20 mouse cellular contexts compared by ENCODE assay signal in genomic region chr13:49249634-49250033, GRCm38 (mm10). TPM values are rescaled to one million over a fixed set of nuclear protein-coding genes. Genes with fewer than 3 reads are reported as not detected.
DNase-seq lines count a peak whose midpoint lies in the region; ATAC-seq lines count a peak whose summit lies in the region.
"Had no signal": no experiment of that assay in that cellular context is flagged by ENCODE, and none has a peak within 500 bp of the region (broad histone marks: within the 10 kb centered on the region; RNA-seq: fewer than 3 reads in every experiment).

No protein-coding gene starts in this region.

- intact Hi-C loops in gastrocnemius, postnatal 36 days (cut with DNase I): no loop called here

- no peaks in the 10 kb centered on the region for H3K9me3 ChIP-seq in kidney, embryonic 14.5 days (ENCODE audit: control insufficient read depth, low read length)
- H3K9me3 ChIP-seq in kidney, embryonic 15.5 days (replicated peaks): no peaks in the 10 kb centered on the region
- H3K9me3 ChIP-seq: forebrain, embryonic 13.5 days; heart, embryonic 12.5 days; hindbrain, embryonic 10.5 days; midbrain, embryonic 10.5 days had no signal

- no peak for ATAC-seq in kidney, embryonic 14.5 days (ENCODE audit: low FRiP score, low TSS enrichment)
- peak; percentile 60; the same call in 1 of the 2 replicates for ATAC-seq in kidney, embryonic 15.5 days (replicated peaks; ENCODE audit: low FRiP score)
- ATAC-seq: forebrain, embryonic 13.5 days had no signal

- H3K9ac ChIP-seq in kidney, embryonic 14.5 days (ENCODE audit: low read depth, low read length): no peak overlapping the region
- no peak overlapping the region for H3K9ac ChIP-seq in kidney, embryonic 15.5 days
- H3K9ac ChIP-seq: forebrain, embryonic 13.5 days; heart, embryonic 12.5 days had no signal

- WGBS in kidney, embryonic 14.5 days: 53% methylated on average over 2 of the region's 2 CpGs
- WGBS in kidney, embryonic 15.5 days: 59% methylated on average over 2 of the region's 2 CpGs

- peaks cover 12% of the 10 kb centered on the region; the same call in 1 of the 2 replicates for H3K4me1 ChIP-seq in kidney, embryonic 14.5 days (ENCODE audit: control insufficient read depth, insufficient read depth, low read length)
- H3K4me1 ChIP-seq in kidney, embryonic 15.5 days: peaks cover 22% of the 10 kb centered on the region

- no peaks in the 10 kb centered on the region for H3K36me3 ChIP-seq in kidney, embryonic 14.5 days (ENCODE audit: control insufficient read depth, insufficient read depth, low read length)
- no peaks in the 10 kb centered on the region for H3K36me3 ChIP-seq in kidney, embryonic 15.5 days
- H3K36me3 ChIP-seq: heart, embryonic 12.5 days; hindbrain, embryonic 10.5 days; midbrain, embryonic 10.5 days had no signal

- peaks cover 24% of the 10 kb centered on the region for H3K27me3 ChIP-seq in kidney, embryonic 14.5 days (ENCODE audit: control insufficient read depth, insufficient read depth, low read length)
- H3K27me3 ChIP-seq in kidney, embryonic 15.5 days: peaks cover 29% of the 10 kb centered on the region

- no peak overlapping the region for H3K4me3 ChIP-seq in kidney, embryonic 14.5 days (ENCODE audit: low read length)
- H3K4me3 ChIP-seq in kidney, embryonic 15.5 days (replicated peaks): no peak overlapping the region
- H3K4me3 ChIP-seq: forebrain, embryonic 13.5 days; heart, embryonic 12.5 days; hindbrain, embryonic 10.5 days; layer of hippocampus, adult 2 months; midbrain, embryonic 10.5 days had no signal

- no peak overlapping the region for H3K4me2 ChIP-seq in kidney, embryonic 14.5 days (replicated peaks; ENCODE audit: low read depth, low read length)
- H3K4me2 ChIP-seq in kidney, embryonic 15.5 days: no peak overlapping the region
- H3K4me2 ChIP-seq: forebrain, embryonic 13.5 days; heart, embryonic 12.5 days had no signal

- DNase-seq in kidney, adult 11 months: peak; percentile 89
- DNase-seq in induced T-regulatory cell, adult 2 months (ENCODE audit: low read depth): peak; percentile 37
- DNase-seq in kidney, postnatal 36 days: peak; percentile 89 to 92
- DNase-seq in gastrocnemius, postnatal 36 days: no peak
- no peak for DNase-seq in adrenal gland, postnatal 36 days
- no peak for DNase-seq in embryo, embryonic 10 days (ENCODE audit: low spot score)
- DNase-seq: cerebellum, adult 18-20 months; cerebellum, postnatal 36 days; heart, postnatal 10 days; layer of hippocampus, postnatal 36 days; lung, postnatal 4 days; right cerebral cortex, postnatal 25 days; thymus, postnatal 25 days had no signal

- no peak overlapping the region for H3K27ac ChIP-seq in kidney, embryonic 14.5 days (ENCODE audit: low read depth, low read length)
- H3K27ac ChIP-seq in kidney, embryonic 15.5 days: no peak overlapping the region
- H3K27ac ChIP-seq: forebrain, embryonic 13.5 days; hindbrain, embryonic 10.5 days; layer of hippocampus, adult 2 months; midbrain, embryonic 10.5 days had no signal

RNA-seq across cellular contexts. Expression of gene Susd3, which starts 1.1 kb away (rescaled TPM):
- polyA plus RNA-seq in kidney, embryonic 14.5 days (2014; fragmentation: Nextera tagmentation; extraction: Ambion mirVana): 8.5 and 12.6 TPM in 2 replicates
- polyA plus RNA-seq in kidney, embryonic 15.5 days (2015; fragmentation: Nextera tagmentation; extraction: Ambion mirVana): 18.5 and 22.7 TPM in 2 replicates
- under 1 TPM in 1 of 2 experiments, not detected in 1; 0.32 TPM for total RNA-seq in gastrocnemius, postnatal 36 days (2021)
- 10 to 100 TPM in 1 of 2 experiments, 1 to 10 TPM in 1; 1.2 to 36.5 TPM for total RNA-seq in adrenal gland, postnatal 36 days (2021)

RNA-seq across cellular contexts. Expression of gene Card19, which starts 33.8 kb away (rescaled TPM):
- polyA plus RNA-seq in kidney, embryonic 14.5 days (2014; fragmentation: Nextera tagmentation; extraction: Ambion mirVana): 33.3 and 39.9 TPM in 2 replicates
- 45.7 and 47.2 TPM in 2 replicates for polyA plus RNA-seq in kidney, embryonic 15.5 days (2015; fragmentation: Nextera tagmentation; extraction: Ambion mirVana)
- 100 to 1,000 TPM in 1 of 2 experiments, 10 to 100 TPM in 1; 88.7 to 103 TPM for total RNA-seq in gastrocnemius, postnatal 36 days (2021)
- total RNA-seq in adrenal gland, postnatal 36 days (2021): 10 to 100 TPM; 70.5 to 73.8 TPM

Comparison
In these comparisons a context has a peak if more than half of its experiments do, and no peak if none do; other contexts are left out.
1. DNase-seq: peak in kidney, adult 11 months (single experiment), induced T-regulatory cell, adult 2 months (single experiment) and kidney, postnatal 36 days (2 of 2); none in gastrocnemius, postnatal 36 days (0 of 2), adrenal gland, postnatal 36 days (0 of 2) and embryo, embryonic 10 days (single experiment).